Mouse (Mus musculus) T-helper 17 cell (primary cell): ENCODE results near the gene Mvk.

Experiments used
- in situ Hi-C, 2 experiments: fragments of 300-600 bp; cut with MboI, MseI; formaldehyde crosslinking; loops; 1 replicate in 1 of 2; 2 replicates in 1 of 2; pipeline ENCODE4 v1.15.1; 2025; ENCODE audit warnings: high pct_unique_total_duplicates in 2 of 2

Mvk gene

DNA sequence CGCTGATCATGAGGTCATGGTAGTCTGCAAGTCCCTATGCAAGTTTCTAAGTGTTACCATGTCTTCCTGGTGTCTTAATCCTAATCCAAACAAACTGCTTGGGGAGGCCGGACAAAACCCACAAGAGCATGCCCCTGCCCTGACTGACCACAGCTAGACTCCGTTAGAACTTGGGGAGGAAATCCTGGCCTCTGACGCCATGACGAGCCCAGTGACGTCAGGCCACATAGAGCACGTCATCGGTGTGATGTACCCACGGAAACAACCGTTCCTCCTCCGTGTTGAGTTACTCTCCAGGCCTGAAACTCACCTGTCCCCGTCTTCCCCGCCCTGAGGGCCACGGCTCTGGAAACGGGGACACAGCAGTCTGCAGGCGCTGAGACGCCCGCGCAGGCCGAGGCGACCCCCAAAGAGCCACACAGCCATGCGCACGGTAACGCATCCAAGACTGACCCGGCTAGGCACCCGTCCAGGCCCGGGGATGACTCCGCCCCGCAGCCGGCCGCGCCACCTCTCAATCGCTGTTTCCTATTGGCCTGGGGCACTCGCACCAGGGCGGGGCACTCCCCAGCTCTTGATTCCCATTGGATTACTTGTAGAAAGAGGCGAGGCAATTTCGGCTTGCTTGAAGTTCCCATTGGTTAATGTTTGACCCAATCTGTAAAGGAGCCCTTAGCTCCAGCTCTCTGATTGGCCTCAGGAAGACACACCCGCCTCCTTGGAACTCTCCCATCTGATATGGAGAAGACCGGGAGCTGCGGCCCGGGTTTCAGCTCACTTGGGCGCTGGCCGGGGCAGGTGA is at the start of gene Mvk, which contains the start of gene Mmab:
TSS of gene Mvk (plus strand) at position 704 of the 802 bp plus-strand sequence.
TSS of gene Mmab (minus strand) at position 495 of the 802 bp plus-strand sequence.
- in situ Hi-C loops = no loop called here

DNA sequence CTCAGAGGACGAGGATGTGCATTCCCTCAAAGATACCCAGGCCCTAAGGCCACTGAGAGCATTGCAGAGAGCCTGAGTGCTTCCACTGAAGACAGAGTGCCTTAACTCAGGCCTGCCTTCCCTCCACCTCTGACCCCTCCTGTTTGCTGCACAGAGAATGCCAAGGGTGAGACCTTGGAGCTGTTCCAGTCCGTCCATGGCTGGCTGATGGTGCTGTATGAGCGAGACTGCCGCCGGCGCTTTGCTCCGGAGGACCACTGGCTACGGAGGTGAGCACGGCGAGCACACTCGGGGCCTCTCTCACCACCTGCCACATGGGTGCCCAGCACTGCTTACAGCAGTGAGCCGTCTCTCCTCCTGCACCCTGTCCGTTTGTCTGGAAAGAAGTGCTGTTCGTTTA is 37.5 kb upstream of the Mvk start:
- in situ Hi-C loops = no loop called here

DNA sequence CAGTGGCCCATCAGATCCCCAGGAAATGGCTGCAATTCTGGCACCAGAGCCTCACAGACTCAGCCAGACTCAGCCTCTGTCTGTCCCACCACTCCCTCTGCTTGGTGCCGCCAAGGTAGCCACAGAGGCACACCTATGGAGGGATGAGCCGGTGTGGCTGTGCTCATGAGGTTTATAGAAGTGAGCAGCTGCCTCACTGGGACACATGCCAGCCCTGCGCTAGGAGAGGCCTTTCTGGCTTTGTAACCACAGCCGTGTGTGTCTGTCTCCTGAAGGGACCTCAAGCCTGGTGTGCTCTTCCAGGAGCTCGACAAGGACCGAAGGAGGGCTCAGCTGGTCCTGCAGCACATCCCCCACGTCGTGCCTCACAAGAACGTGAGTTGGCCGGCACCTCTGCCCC is 36.8 kb upstream of the Mvk start:
- in situ Hi-C loops = no loop called here

DNA sequence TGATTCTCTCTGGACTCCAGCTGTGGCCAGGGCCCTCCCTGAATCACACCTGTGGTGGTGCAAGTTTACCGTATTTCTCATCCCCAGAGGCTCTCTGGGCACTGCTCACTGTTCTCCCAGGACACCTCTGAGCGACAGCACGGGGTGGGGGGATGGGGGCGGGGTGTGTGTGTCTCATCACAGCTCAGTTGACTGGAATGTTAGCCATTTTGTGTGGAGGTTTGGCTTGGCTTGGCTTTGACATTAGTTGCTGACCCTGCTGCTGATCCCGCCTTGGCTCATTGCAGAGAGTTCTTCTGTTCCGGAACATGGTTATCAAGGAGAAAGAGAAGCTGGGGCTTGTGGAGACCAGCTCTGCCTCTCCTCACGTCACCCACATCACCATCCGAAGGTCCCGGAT is 36.3 kb upstream of the Mvk start:
- in situ Hi-C loops = no loop called here

DNA sequence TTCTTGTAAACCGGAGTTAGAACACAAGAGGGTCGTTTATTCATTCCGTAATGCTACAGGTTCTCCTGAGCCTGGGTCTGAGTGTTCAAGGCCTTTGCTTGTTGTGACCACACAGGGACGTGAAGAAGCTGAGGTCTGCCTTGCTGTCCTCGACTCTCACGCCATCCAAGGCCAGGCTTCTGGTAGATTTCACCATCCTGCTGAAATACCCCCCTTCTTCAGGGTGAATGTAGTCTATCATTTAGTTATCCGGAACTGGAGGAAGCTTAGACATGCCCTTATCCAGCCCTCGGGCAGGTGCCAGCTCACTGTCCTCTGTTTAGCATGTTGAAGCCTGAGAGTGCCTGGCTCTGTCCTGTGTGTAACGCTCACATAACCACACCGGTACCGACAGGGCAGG is 35.2 kb upstream of the Mvk start:
- in situ Hi-C loops = no loop called here

DNA sequence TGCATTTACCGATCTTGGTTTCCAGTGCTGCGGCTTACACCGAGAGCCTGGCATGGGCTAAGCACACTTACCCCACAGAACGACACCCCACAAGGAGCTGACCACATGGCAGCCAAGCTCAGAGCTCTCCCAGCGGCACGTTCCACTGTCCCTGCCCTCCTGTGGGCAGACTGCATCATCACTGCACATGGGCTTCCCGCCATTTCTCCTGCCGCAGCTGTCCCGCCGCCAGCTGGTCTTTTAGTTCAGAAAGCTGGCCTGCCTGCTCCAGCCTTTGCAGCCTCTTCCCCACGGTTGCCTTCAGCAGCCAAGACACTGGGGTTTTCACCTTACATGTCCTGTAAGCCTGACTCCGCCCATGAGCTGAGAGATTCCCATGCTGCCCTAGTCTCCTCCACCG is 33.6 kb upstream of the Mvk start:
- in situ Hi-C loops = no loop called here

DNA sequence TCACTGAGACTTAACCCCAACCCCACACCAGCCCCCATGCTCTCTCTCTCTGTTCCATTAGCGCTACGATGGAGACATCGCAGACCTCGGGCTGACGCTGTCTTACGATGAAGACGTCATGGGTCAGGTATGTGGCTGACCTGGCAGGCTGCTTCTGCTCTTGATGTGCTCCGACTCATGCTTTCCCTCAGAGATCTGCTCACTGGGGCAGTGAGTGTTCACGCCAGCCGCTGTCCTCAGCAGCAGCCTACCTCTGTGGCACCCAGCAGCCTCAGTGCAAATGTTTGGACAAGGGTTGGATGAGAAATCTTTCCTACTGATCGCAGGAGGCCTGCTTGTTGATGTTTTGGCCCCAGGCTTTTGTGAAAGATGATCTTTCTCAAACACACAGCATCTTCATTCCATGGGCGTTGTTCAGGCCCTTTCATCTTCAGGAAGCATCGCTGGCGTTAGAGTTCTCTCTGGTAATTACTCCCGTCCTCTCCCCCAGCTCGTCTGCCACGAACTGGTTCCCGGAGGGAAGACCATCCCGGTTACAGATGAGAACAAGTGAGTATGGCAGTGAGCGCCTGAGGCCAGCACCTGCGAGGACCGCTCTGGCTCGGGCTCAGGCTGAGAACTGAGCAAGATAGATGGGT is 31.6 kb upstream of the Mvk start:
- in situ Hi-C loops = no loop called here

DNA sequence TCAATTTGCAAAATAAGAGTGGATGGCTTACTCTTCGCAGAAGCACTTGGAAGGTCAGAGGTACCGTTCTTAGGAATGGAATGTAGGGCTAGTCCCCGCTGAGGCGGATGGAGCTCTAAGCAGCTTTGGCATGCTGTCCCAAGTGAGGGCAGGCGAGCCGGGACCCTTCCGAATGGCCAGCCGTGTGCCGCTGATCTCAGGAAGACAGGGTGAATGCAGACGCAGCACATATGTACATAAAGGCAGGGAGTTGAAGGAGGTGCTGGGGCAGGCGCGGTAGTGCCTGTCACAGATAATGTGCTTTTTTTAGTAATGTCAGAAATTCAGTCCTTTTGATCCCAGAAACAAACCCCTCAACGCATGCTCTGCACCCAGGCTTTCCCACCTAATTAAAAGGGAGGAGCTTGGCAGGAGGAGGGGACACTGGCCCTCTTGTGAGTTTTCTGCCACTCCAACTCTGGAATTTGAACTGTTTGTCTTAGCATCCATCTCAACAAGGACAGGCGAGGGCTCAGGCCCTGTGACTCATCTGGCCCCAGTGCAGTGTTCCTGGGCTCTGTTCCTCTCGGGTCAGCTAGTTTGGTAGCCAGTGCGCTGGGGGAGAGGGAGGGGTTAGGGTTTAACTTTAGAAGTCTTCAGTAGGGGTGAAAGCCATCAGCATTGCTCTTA is 30.9 kb upstream of the Mvk start:
- in situ Hi-C loops = no loop called here

DNA sequence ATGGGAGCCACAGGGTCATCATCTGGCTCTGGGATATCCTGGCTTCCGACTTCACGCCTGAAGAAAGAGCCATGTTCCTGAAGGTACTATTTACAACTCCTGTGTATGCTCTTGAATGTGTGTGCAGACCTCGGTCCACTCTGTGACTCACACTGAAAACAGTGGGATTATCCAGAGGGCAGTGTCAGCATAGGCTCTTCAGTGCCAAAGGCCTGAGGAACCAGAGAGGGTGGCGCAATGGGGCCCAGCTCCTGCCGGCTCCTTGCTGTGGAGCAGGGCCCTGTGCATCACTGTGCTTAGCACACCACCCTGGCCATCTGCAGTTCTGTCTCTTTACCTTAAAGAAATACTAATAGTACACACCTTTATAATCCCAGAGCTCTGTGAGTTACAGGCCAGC is 28.5 kb upstream of the Mvk start:
- in situ Hi-C loops = no loop called here

DNA sequence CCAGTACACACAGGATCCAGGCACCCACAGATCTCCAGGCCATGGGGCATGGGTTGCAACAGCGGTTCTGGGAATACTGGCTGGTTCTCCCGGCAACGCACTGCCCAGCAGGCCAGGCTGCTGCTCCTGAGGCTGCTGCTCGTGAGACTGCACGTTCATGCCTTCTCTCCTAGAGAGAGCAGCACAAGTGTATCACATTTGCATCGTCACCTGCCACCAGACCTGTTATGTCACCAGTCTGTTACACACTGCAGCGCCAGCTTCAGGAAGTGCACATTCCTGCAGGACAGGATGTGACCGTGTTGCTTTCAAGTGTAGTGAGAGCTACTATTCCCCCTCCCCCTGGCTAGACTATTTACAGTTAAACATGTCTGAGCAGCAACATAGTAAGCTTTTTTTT is 27.2 kb upstream of the Mvk start:
- in situ Hi-C loops = no loop called here

DNA sequence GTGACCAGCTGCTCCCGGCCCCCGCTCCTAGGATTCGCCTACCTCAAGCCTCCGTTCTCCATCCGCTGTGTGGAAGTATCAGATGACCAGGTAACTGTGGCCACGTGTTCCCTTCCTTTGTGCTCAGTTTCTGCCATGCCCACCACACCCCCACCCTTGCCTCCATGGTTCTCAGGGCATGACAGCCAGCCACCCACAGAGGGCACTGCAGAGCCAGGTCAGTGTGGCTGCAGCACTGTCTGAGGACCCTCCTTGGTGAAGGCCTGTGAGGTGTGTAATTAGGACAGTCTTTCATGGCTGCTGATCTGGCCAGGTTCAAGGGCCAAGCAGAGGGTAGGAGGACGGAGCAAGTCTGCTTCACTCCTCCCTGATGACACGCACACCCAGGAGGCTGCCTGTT is 25.5 kb upstream of the Mvk start:
- in situ Hi-C loops = no loop called here

DNA sequence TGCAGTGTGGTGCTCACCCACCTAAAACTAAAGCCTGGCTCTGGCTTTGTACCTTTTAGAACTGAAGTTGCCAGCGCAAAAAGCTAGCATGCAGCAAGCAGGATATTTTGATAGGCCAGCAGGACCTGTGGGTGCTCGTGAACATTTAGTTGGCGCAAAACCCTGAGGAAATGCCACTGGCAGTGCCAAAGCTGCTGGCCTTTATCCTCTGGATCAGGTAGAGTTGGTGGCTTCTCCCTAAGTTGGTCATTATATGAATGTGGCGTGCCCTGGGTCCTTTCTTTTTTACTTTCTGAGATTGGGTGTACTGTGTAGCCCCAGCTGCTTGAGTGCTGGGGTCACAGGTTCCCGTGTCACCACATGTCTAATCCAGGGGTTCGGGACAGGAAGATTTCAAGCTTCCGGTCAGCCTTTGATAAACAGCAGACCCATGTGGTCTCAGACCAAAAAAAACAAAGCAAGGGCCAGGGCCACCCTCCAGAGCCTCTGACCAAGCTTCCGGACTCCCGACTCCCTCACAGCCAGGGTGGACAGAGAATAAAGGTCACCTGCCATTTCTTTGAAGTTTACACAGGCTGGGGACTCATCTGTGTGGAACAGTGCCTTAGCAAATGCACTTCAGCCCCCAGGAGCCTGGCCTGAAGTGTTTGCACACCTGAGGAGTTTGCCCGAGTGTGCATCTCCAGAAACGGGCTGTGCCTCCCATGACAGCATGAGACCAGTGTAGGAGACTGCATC is 22.3 kb upstream of the Mvk start:
- in situ Hi-C loops = no loop called here

DNA sequence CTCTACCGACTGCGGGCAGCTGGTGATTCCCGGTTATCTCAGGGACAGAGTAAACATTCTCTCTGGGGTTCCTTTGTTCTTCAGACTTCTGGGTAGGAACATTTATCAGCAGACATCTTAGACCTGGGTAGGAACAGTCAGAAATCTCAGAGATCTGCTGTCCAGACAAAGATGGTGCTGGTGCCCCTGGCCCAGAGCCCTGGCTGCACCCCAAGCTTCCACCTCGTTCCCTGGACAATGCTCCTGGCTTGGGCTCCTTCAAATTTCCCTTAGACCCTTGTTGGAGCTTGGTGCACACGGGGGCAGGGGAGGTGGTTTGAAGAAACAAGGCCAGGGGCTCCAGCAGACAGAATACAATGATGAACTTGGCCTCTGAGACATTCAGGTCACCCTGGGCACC is 21.5 kb upstream of the Mvk start:
- in situ Hi-C loops = no loop called here

DNA sequence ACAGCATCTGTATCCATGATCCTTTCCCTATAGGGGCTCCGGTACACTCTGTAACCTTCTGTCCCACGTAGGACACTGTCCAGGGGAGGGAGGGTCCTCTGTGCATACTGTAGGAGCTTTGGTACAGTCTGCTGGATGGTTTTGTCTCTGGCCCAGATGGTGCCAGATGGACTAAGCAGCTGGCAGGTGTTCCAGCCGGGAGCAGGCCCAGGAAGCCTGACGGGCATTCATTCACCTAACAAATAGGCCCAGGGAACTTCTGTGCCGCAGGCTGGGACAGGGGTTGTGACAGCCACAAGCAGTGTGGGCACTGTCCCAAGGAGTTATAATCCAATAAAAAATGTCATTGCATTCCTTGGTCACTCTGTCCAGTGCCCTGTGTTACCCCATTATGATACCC is 20.1 kb upstream of the Mvk start:
- in situ Hi-C loops = no loop called here

DNA sequence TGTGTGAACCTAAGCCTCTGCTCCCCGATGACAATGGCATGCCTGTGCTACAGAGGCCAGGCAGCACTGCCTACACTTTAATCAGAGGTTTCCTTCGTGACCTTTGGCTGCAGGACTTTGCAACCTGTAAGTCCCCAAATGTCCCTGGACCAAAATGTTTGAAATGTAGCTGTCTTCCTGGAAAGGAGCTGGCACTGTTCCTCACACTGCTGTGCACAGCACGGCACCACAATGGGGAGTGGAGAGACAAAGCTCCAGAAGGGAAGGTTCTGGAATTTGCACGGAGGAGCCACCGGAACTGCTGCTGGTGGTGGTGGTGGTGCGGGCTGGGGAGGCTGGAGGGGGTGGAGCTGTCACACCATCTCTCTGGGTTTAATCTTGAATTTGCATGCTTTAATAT is 17.3 kb upstream of the Mvk start:
- in situ Hi-C loops = no loop called here

DNA sequence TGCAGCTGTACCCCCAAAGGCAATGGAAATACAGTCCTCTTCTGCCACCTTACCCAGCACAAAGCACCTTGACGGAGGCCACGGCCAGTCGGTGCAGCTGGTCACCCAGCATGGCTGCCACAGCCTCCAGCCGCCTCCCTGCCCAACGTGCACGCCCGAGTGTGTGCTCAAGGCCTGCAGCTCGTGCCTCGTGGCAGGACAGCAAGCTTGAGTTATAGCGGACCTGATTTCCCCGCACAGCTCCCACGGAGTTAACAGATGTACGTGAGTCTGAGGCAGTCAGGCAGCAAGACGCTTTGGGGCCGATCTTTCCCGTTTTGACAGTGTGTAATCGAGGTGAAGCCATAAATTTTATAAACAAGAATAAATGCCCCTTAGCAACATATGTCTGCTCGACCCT is 15.4 kb upstream of the Mvk start:
- in situ Hi-C loops = no loop called here

DNA sequence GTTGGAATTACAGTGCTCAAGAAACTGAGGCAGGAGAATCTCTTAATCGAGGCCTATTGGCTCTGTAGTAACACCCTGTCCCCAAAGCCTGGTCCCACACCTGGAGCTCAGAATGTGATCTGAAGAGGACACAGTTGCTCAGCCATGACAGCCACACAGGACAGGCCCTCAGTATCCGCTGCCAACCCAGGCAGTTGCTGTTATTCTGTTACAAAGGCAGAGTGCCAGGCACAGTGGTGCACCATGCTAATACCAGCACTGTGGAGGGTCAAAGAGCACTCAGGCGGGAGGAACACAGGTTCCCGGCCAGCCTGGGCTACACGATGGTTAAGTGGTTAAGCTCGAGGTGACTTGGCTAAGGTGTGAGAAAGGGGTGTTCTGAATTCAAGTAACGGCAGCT is 14.3 kb upstream of the Mvk start:
- in situ Hi-C loops = no loop called here

DNA sequence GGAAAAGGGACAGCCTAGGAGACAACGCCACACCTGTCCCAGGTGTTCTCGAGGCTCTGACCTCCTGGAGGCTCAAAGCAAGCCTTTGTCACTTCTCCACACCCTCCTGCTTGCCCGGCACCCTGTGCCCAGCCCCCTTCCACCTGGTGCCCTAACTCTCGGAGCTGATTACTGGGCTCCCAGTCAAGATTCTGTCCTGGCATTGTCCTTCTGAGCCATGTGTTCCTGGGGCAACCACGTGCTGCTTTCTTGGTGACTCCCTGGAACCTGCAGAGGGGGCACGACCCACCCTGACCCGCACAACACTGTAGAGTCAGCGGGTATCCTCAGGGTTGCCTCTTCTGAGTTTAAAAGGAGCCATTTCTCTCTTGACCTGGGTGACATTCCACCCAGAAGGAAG is 9.7 kb upstream of the Mvk start:
- in situ Hi-C loops = no loop called here

DNA sequence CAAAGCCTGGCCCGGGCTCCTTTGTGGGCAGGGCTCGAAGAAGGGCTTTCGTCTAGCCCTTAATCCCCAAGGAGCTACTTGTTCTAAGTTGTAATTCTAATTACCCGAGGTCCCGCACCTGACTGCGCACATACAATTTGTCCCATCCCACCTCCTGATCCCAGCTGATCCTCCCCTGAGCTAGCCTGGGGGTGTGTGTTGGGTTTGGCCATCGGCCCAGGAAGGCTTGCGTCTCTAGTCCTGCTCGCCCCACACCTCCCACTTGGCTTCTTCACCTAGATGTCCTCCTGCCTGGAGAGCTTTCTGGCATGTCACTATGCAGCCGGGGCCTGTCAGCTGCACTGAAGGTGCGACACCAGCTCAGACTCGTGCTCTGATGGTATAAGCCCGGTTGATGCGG is 8.5 kb upstream of the Mvk start:
- in situ Hi-C loops = no loop called here

DNA sequence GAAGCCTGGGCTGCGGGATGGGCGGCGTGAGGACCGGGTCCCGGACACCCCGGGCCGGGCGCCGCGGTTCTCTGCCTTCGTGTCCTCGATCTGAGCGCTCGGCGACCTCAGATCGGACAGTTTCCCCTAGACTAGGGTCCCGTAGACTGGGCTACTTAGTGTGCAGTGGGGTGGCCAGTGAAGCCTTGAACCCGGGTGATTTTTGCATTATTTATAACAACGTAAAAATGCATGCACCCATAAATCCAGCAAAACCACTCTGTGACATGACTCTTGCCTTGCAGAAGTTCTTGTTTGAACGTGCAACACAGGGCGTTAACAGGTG is 261 bp downstream of the Mvk start:
- in situ Hi-C loops = no loop called here

DNA sequence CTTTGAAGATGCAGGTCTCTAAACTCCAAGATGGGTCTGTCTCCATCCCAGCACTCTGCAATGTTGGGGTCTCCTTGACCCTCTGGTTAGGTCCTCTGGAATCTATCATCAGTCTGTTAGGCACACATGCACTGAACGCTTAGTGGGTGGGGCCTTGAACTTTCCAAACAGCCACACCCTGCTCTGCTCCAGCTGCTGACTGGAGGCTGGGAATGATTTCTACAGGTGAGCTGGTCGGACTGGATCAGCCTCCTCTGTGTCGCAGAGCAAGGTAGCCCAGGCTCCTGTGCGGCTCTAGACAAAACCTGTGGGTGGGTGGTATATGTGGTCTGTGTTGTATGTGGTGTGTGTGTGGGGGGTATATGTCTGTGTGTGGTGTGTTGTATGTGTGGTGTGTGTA is 4.9 kb downstream of the Mvk start:
- in situ Hi-C loops = no loop called here

DNA sequence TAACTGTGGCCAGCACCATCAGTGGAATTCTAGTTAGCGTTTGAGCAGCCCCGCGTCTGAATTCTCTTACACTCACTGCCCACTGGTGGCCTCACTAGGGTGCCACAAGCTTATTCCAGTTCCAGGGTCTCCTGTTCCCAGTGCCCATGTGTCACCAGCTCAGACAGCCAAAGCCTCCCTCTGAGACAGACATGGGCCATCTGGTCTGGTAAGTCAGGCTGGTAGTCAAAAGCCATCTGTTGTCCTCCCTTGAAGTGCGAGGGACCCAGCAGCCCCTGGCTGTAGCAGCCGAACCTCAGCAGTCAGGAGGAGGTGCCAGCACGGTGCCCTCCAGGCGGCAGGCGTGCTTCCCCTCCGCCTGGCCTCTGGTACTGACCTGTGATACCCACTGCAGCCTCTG is 12.2 kb downstream of the Mvk start:
- in situ Hi-C loops = no loop called here
